Mouse (Mus musculus) heart, postnatal 10 days (tissue): ENCODE data around the gene Mt4. TPM values are rescaled to one million over a fixed set of nuclear protein-coding genes. Genes with fewer than 3 reads are reported as not detected.

Experiments used
- DNase-seq, 2 experiments: peaks; one replicate each; pipeline ENCODE4 v3.0.0; 2021
- intact Hi-C: fragments of 180-260 bp; cut with DNase I; formaldehyde crosslinking; loops from one replicate; pipeline ENCODE4 v1.15.1; 2025
- total RNA-seq, 2 experiments: library from RNA; stranded (reverse); gene quantifications; 2 replicates each; pipeline ENCODE4 v1.2.3; 2021

The Mt4 gene
- total RNA-seq, result not detected

DNA sequence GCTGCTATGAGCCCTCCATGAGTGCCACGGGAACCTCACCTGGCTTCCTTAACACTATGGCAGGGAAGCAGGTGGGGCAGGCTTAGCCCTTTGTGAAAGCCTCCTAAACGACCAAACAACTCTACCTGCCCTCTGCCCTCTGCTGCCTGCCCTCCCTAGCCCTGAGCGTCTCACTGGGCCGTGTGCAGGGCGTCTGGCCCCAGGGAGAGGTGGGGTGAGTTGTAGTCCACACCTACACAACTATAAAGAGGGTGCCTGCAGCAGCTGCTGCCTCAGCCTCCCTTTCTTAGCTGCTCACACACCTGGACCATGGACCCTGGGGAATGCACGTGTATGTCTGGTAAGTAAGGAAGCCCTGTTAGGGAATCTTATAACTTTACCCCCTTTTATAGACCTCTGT is at the start of gene Mt4:
Gene Mt4 (plus strand): TSS at position 265 of the 400 bp plus-strand sequence.
- DNase-seq, result no peak
- intact Hi-C loops, result no loop called here

DNA sequence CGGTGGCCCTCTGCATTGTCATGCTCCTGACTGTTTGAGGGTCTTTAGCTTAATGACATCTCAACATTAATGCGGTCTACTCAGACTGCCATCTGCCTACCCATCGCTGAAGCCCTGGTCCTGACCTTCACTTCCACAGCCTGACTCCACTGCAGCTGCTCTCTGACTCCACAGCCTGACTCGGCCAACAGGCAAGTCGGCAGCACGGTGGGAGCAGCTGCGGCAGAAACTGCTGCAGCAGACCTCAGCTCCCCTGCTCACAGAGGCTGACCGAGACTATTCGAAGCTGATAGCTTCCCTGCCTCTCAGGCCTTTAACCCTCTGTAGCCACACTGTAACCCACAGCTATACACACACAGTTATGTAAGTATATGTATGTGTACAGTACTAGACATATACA is 49.0 kb upstream of the Mt4 start:
- intact Hi-C loops, result no loop called here
- no peak for DNase-seq

DNA sequence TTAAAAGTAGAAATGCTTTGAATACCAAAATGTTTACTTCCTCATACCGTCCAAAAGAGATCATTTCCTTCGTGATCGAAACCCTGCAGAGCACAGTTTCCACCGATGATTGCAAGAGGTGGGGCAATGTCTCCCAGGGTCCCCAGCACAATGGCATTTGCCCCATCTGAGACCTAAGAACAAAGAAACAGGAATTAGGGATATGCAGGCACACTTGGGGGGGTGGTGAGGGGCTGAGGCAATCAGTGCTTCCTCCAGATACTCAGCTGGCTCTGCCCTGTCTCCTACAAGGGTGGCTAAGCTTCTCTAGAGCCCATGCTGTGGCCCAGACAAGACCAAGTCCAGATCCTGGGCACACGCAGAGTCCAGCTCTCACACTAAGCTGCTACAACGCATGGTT is 47.3 kb upstream of the Mt4 start:
- no peak for DNase-seq
- intact Hi-C loops, result no loop called here

DNA sequence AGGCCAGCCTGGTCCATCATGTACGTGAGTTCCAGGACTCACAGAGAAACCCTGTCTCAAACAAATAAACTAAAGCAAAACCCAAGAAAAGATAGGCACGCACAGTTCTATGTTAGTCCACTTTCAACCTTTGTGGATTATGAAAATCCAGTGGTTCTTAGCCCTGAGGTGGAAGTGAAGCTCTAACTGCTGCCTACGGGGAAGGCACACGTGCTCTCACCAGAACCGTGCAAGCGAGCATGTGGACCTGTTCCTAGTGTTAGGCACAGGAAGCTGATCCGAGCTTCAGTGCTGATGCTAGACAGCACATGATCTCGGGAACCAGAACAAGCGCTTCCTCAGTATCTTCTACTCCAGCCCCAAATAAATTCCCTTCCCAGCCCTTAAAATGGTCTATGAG is 44.1 kb upstream of the Mt4 start:
- DNase-seq, result peak in 1 of 2 experiments; percentile 15
- intact Hi-C loops, result no loop called here

DNA sequence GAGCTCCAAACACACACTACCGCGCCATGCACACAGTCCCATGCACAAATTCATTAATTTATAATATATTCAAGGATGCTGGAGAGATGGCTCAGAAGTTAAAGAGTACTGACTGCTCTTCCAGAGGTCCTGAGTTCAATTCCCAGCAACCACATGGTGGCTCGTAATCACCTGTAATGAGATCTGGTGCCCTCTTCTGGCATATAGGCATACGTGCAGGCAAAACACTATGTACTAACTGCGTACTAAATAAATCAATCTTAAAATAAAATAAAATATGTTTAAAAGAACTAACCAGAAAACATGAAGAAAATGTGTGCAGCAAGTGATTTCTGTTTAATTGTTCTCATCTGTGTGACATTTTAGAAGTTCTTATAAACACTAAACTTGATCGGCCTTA is 42.7 kb upstream of the Mt4 start:
- no peak for DNase-seq
- intact Hi-C loops, result no loop called here

DNA sequence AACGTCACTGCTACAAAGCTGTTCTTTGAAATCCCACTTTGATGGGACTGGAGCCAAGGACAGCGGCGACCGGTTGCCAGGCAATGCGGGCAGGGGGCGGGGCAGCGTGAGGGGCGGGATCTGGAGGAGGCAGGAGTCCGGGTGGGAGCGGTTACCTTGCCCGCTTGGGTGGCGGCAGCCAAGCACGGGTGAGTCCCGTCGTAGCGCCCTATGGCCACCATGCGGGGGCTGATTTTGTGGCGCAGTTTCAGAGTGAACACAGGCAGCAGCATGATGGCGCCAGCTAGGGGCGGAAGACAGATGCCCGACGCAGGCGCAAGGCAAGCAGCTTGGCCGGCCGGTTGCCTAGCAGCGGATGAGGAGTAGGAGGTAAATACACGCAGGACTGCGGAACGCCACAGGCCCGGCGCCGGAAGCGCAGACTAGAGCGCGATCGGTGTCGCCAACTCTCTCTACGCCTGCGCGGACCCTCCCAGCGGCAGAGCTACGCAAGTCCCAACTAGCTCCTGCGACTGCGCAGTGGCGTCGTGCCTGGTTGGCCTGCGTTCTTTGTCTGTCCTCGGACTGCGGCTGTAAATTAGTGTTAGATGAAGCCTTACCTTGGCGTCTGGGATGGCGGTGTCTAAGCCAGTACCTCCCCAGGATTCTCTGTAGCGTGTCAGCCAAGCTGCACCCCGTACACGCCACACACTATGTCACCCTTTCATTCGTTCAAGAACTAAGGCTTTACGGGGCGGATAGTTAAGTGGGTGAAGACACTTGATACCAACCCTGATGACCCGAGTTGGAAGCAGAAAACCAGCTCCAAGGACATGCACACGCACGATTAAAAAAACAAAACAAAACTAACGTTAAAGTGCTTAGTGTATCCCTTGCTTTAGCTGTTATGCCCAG is 38.7 kb upstream of the Mt4 start, which contains the start of gene Bbs2:
Gene Bbs2 (minus strand): TSS at position 848 of the 894 bp plus-strand sequence.
- intact Hi-C loops, result no loop called here
- DNase-seq, result peak; percentile 99 to 100

DNA sequence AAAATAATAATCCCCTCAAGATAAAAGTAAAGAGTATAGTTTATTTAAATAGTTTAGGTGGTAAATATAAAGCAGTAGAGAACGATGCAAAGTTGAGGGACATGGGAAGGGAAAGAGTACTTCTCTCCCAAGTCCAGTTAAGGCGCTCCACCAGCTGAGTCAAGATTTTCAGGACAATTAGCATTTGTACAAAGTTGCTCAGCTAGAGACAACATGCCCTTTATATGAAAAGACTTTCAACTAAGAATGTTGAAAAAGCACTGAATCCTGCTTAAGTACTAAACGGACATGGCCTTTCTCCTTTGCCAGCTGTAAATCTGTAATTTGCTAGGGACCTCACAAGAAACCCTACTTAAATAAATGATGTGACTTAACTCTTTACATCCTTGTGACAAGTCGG is 38.0 kb upstream of the Mt4 start:
- intact Hi-C loops, result no loop called here

DNA sequence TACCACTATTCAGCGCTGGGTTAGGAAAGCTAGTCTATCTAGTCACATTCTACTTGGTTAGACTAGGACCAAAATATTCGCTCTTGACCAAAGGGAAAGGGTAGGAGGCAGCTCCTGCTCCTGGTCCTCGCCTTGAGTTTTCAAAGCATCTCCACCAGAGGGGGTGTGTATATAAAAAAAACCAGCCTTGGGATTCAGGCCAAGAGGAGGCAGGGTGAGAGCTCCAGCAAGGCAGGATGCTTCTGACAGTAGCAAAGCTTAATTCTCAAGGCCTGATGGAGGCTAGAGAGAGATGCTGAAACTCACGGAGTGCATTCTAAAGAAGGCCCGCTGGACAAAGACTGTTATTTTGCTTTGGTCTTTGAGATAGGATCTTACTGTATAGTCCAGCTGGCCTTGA is 32.9 kb upstream of the Mt4 start:
- intact Hi-C loops, result loop anchor here (5.0 kb wide), 1 partner anchor 93 kb away; no protein-coding TSS in a partner anchor
- DNase-seq, result peak; percentile 12 to 46

More for the DNA sequence above, 38.0 kb upstream of the Mt4 start:
- peak in 1 of 2 experiments; percentile 9 for DNase-seq

DNA sequence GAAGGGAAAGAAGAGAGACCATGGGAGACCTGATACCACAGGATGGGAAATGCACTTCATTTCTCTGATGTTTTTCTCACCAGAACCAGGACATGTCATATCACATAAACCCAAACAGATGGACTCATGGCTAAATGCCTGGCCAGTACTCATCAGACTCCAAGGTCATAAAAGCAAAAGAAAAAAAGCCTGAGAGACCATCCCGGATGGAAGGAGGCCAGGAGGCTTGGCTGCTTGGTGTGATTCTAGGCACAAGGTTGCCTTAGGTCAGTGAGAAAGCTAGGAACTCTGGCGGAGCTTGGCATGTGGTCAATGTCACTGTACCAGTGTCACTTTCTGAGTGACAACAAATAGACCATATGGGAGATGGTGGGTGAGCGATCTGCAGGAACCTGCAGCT is 29.1 kb upstream of the Mt4 start:
- peak; percentile 59 to 70 for DNase-seq
- intact Hi-C loops, result no loop called here

DNA sequence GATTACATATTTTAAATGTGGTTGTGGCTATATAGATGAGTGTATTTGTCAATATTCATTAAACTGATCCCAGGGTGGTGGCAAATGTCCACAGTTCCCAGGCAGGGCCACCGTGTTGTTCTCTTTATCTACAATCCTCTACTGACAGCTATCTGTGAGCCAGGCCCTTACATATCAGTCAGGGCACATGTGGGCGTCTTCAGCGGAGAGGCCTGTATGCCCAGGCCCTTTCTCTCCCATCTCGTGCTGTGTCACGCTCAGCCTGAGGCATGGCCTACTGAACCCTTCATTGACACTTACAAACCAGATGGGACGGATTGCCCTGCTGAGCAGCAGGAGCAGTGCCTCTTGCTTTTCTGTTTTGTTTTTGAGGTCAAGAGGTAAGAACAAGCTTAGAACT is 27.6 kb upstream of the Mt4 start:
- intact Hi-C loops, result no loop called here
- DNase-seq, result no peak

DNA sequence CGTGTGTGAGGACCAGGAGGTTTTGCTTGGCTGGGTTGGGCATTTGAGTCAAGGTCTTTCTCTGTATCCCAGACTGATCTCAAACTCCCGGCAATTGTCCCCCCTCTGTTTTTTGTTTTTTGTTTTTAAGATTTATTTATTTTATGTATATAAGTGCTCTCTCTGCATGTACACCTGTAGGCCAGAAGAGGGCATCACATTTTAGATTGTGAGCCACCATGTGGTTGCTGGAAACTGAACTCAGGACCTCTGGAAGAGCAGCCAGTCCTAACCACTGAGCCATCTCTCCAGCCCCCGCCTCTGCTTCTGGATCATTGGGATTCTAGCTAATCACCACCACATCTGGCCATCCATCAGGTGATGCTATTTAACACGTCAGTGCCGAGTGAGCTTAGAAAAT is 27.2 kb upstream of the Mt4 start:
- no peak for DNase-seq
- intact Hi-C loops, result no loop called here

DNA sequence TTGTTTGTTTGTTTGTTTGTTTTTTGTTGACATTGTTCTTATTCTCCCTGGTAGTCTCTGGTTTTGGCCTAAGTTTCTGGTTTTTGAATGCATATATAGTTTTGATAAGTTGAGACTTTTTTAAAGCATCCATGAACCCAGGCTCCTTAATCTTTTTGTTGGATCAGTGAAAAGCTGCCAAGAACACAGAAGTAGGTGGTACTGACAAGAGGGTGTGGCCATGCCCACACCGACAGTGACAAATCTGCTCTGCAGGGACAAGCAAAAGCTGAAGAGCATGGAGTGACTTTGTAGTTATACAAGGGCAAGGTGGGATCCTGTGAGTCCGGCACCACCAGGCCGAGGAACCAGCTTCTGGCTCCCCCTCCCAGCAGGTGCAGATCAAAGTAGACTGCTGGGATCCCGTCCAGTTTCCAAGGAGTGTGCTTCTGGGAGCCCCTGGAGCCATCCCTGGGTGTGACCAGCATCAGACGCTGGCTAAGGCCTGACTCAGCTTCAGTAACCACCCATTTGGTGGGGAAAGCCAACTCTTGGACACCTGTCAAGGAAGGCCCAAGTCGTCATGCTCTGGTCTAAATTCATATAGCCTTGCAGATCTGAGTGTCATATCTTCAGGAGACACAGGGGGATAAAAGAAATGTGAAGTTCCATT is 26.3 kb upstream of the Mt4 start:
- DNase-seq, result no peak
- intact Hi-C loops, result no loop called here

DNA sequence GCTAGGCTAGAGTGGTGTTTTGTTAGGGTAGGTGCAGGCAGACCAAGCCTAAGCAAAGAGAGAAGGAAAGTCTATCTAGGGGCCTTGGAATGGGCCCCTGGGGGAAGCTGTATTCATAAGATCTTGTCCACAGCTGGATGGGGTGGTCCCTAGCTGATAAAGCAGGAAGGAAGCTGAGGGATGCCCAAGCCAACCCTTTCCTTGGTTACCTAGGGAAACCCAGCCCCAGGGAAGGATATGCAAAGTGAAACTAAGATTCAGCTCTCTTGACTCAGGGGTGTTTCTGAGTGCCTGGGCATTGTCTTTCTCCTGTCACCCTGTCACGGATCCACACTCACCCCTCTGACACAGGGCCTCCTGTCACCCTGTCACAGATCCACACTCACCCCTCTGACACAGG is 23.6 kb upstream of the Mt4 start:
- intact Hi-C loops, result no loop called here
- no peak for DNase-seq

DNA sequence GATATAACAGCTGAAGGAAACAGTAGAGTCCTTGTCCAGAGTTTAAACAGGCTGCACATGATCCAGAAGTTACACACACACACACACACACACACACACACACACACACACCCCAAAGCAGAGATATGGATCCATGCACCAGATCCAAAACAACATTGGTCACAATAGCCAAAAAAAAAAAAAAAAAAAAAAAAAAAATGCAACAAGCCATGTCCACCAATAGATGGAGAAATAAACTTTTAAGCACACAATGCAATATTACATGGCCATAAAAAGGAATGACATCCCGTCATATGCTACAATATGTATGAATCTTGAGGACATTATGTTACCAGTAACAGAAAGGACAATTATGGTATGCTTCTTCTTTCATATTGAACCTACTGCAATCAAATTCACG is 23.0 kb upstream of the Mt4 start:
- no peak for DNase-seq
- intact Hi-C loops, result no loop called here

DNA sequence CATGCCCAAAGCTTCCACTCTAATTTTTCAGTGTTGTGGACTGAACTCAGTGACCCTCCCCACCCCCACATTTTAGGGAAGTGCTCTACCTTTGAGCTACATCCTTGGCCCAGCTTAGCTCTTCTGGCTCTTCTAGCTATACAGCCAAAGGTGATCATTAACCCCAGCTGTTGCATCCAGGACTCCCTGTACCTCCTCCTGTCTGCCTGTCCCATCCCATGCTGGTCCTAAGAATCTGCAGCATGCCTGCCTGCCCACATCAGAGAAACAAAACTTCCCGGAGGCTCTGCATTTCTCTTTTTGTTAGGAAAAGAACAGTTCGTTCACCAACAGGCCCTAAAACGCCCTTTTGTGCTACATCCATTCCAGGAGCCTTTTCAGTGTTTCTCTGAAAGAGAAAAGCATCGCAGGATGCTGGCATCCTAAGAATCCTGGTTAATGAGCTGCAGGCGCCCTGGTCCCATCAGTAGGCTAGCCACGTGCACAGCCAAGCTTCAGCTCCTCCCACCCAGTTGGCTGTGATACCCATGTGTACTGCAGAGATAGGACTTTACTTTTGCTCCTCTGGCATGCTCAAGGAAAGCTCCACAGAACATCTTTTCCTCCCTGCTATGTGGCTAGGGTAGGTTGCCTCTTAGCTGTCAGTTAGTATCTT is 18.1 kb upstream of the Mt4 start:
- intact Hi-C loops, result no loop called here
- no peak for DNase-seq

DNA sequence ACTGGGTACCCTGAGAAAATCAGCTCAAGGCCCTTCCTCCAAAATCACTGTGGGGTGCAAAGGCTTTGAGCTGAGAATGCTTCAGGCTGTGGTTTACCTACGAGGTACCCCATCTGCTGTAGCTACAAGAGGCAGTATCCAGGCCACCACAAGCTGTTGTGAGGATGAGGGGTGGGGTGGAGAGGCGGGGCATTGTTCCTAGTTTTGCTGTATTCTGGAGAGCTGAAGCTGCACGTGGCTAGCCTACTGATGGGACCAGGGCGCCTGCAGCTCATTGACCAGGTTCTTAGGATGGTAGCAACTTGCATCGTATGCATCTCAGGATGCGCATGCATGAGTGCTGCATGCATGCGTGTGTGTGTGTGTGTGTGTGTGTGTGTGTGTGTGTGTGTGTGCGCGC is 15.4 kb upstream of the Mt4 start:
- intact Hi-C loops, result no loop called here
- DNase-seq, result no peak

DNA sequence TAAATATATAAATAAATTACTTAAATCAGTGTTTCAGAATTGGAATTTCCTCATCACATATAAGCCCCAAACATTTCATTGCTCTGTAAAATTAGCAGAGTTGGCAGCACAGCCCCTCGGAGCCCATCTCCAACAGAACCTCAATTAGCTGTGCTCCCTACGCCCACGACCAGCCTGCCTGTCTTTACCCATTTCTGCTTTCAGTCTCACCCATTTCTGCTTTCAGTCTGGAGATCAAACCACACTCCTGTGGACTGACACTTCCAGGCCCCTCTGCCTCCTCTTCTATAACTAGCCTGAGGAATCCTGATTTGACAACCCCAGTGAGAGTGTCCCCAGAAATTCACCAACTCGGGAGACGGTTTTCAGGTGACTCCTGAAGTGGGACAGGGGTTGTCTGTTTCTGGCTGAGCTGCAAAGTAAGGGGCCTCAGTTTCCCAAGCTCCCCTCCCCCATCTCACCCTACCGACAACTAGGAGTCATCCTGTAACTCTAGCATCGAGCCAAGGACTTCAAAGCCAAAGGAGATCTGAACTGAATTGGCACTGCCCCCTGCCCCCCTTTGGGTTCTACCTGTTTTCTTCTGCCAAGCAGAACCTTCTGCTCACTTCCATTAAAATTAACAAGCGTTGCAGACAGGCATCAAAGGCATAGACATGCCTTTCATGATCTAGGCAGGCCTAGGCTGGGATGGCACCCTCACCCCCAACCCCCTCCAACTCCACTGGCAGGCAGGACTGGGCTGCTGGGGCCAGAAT is 14.1 kb upstream of the Mt4 start:
- no peak for DNase-seq
- intact Hi-C loops, result no loop called here

DNA sequence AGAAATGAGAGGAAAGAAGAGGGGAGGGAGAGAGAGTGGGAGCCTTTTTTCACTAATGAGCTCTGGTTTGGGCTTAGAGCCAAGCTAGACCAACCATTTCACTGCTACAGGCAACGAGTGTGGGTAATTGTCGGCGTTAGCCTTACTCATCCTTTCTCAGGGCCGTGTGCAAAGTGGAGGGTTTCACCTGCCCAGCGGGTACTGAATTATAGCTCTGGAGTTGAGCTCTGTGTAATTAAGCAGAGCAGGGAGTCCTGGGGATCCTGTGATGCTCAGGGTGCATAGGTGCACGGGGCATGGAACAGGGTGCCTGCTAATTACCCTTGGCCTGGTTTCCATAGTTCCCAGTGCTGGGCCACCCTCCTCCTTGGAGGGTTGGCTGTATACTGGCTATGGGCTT is 9.3 kb upstream of the Mt4 start:
- intact Hi-C loops, result no loop called here
- no peak for DNase-seq

DNA sequence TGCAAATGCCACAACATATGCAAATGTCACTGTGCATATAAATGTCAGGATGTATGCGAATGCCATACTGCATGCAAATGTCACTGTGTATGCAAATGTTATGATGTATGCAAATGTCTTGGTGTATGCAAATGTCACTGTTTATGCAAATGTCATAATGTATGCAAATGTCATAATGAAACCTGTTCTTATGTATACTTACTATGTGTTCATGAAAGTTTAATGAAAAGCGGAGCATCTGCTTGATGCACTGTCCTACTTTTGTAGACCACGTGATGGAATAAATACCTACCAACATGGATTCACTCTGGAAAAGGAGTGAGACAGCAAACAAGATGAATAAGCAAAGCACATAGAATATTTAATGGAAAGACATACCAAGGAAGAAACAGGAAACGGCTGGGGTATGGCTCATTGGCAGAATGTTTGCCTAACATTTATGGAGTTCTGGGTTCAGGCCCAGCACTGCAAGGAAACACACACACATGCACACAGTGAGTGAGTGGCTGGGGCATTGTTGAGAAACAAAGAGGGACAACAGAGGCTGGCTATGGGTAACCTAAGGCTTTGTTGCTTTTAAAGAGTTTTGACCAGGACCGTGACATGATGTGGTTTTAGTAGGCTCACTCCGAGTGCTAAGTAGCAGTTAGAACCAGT is 7.7 kb upstream of the Mt4 start:
- DNase-seq, result no peak
- intact Hi-C loops, result no loop called here

DNA sequence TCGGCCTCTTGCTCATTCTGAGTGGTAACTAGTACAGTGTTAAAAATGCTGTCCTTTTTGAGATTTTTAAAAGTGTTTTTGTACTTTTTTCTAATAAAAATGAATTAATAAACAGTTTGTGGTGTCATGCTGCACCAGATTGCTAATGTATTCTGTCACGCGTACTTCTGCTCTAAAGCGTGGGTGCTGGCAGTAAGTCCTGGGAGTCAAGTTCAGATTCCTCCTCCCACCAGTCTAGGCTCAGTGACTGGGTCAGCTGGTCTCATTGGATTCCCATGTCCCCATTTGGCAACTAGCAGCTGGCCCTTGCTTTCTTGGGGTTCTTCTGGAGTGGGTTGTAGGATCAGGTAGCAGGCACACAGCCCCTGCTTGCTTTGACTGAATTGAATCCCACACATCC is 6.9 kb upstream of the Mt4 start:
- DNase-seq, result no peak
- intact Hi-C loops, result no loop called here
